Mouse (Mus musculus) kidney, embryonic 14.5 days (tissue): ENCODE measurements around the gene Wdr5. TPM values are rescaled to one million over a fixed set of nuclear protein-coding genes. Genes with fewer than 3 reads are reported as not detected.

Experiments used
- ATAC-seq: fragments of 200-750 bp; cut with Nextera tagmentation; 2 replicates; pipeline ENCODE4 v1.8.0; 2017; ENCODE audit warnings: moderate number of reproducible peaks, mild to moderate bottlenecking, moderate TSS enrichment, moderate library complexity; ENCODE audit not compliant: low FRiP score, low TSS enrichment
- H3K27ac ChIP-seq: fragments of 300-500 bp; sonication (generic); 2 replicates; pipeline ENCODE4 v1.5.1; 2014; ENCODE audit warnings: low read depth, mild to moderate bottlenecking, low read length, moderate library complexity, mixed read lengths
- H3K27me3 ChIP-seq: fragments of 300-500 bp; sonication (generic); 2 replicates; pipeline ENCODE4 v1.6.1; 2014; ENCODE audit warnings: mild to moderate bottlenecking, low read length; ENCODE audit not compliant: control insufficient read depth, insufficient read depth
- H3K36me3 ChIP-seq: fragments of 300-500 bp; sonication (generic); 2 replicates; pipeline ENCODE4 v1.6.1; 2014; ENCODE audit warnings: low read length, mixed read lengths; ENCODE audit not compliant: control insufficient read depth, insufficient read depth
- H3K4me1 ChIP-seq: fragments of 300-500 bp; sonication (generic); 2 replicates; pipeline ENCODE4 v1.6.1; 2014; ENCODE audit warnings: low read length, mixed read lengths; ENCODE audit not compliant: control insufficient read depth, insufficient read depth
- H3K4me2 ChIP-seq: fragments of 300-500 bp; sonication (generic); replicated peaks from 2 replicates; pipeline ENCODE4 v1.6.1; 2014; ENCODE audit warnings: low read depth, mild to moderate bottlenecking, low read length
- H3K4me3 ChIP-seq: fragments of 300-500 bp; sonication (generic); 2 replicates; pipeline ENCODE4 v1.5.1; 2014; ENCODE audit warnings: mild to moderate bottlenecking, low read length
- H3K9ac ChIP-seq: fragments of 300-500 bp; sonication (generic); 2 replicates; pipeline ENCODE4 v1.6.1; 2014; ENCODE audit warnings: low read depth, mild to moderate bottlenecking, low read length, moderate library complexity
- H3K9me3 ChIP-seq: fragments of 300-500 bp; sonication (generic); 2 replicates; pipeline ENCODE4 v1.6.1; 2016; ENCODE audit warnings: low read length; ENCODE audit not compliant: control insufficient read depth
- WGBS: fragments of 180-500 bp; shearing (Covaris S2); extraction: QIAGEN DNeasy Blood & Tissue Kit; methylation state at CpG from one replicate; pipeline ENCODE4 v1.1.7; 2014; 5-methylcytosine and 5-hydroxymethylcytosine counted together
- polyA plus RNA-seq: library from polyadenylated mRNA; unstranded; fragments of >200 nt; fragmentation: Nextera tagmentation; extraction: Ambion mirVana; gene quantifications from 2 replicates; pipeline ENCODE4 v1.2.1, GENCODE M21; 2014

The Wdr5 gene
- polyA plus RNA-seq, 1 experiment from 2014 or later = 73.5 TPM

- H3K9me3 ChIP-seq = no peaks in the 10 kb centered on the region
- H3K36me3 ChIP-seq = no peaks in the 10 kb centered on the region
- WGBS = 58% methylated on average over 18 of the region's 18 CpGs
- no peak overlapping the region; the same call in 1 of the 2 replicates for H3K9ac ChIP-seq
- no peak overlapping the region for H3K27ac ChIP-seq
- peaks cover 8% of the 10 kb centered on the region; the same call in 1 of the 2 replicates for H3K4me1 ChIP-seq
- H3K4me2 ChIP-seq = no peak overlapping the region
- H3K4me3 ChIP-seq = no peak overlapping the region
- H3K27me3 ChIP-seq = no peaks in the 10 kb centered on the region
- no peak for ATAC-seq
Measured at GRCm38 (mm10) chr2:27572928-27573627, 58.1 kb downstream of the Wdr5 start.

DNA sequence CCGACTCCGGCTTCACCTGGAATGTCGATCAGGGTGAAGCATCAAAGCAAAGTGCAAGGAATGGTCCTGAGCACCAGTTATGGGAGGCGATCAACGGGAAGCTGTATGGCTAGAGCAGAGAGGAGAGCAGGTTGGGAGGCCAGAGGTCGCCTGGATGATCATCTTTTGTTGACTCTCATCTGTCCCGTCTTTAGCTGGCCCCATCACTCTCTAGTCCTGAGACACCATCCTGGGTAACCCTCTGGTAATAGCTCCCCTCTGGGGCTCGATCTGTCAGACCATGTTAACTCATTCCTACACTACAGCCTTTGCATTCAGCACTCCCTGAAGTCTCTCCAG is 58.6 kb downstream of the Wdr5 start:
- no peak overlapping the region for H3K4me2 ChIP-seq
- no peaks in the 10 kb centered on the region for H3K27me3 ChIP-seq
- no peak overlapping the region for H3K4me3 ChIP-seq
- no peak overlapping the region for H3K27ac ChIP-seq
- peaks cover 8% of the 10 kb centered on the region; the same call in 1 of the 2 replicates for H3K4me1 ChIP-seq
- no peaks in the 10 kb centered on the region for H3K36me3 ChIP-seq
- H3K9me3 ChIP-seq = no peaks in the 10 kb centered on the region
- WGBS = 75% methylated on average over 8 of the region's 8 CpGs
- ATAC-seq = no peak
- no peak overlapping the region; the same call in 1 of the 2 replicates for H3K9ac ChIP-seq

DNA sequence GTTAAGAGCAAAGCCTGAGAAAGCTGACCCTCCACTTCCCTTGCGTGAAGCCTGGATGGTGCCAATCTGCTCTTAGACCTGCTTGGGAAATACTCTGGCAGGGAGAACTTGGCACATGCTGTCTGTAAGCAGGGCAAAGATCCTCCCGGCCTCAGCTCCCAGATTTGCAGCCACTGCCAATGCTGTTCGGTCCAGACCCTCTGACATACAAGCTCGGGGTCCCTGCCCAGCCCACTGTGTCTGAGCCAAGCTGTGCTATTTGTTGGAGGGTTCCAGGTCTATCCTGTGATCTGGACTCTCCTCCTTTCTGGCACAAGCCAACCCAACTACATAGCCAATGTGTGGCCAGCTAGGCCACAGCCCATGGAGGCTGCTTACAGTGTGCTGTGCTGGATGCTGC is 61.5 kb downstream of the Wdr5 start:
- ATAC-seq = no peak
- WGBS = 89% methylated on average over 4 of the region's 4 CpGs
- H3K9me3 ChIP-seq = no peaks in the 10 kb centered on the region

DNA sequence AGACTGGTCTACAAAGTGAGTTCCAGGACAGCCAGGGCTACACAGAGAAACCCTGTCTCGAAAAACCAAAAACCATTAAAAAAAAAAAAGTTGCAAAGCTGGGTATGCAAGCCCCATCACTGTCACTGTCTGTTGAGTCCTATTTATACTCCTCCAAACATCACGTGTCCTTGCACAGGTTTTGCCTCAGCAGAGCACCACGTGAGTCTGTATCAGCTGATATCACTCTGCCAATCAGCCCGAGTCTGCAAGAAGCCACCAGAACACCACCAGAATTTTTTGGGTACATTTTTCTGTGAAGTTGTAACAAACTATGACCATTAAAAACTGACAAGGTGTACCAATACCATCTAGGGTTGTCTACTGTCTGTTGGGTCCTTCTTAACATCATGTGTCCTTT is 63.6 kb downstream of the Wdr5 start:
- 88% methylated on average over 4 of the region's 4 CpGs for WGBS
- no peak for ATAC-seq
- Histone ChIP-seq H3K4me1 (no peaks in the 10 kb centered on the region), H3K9ac (no peak overlapping the region), H3K36me3 (no peaks in the 10 kb centered on the region), H3K4me3 (no peak overlapping the region), H3K4me2 (no peak overlapping the region), H3K27ac (no peak overlapping the region), H3K9me3 (no peaks in the 10 kb centered on the region), H3K27me3 (no peaks in the 10 kb centered on the region)

More for the DNA sequence above, 61.5 kb downstream of the Wdr5 start:
- no peak overlapping the region for H3K27ac ChIP-seq
- no peak overlapping the region for H3K4me2 ChIP-seq
- no peaks in the 10 kb centered on the region for H3K27me3 ChIP-seq
- no peak overlapping the region for H3K9ac ChIP-seq
- H3K4me1 ChIP-seq = peaks cover 8% of the 10 kb centered on the region; the same call in 1 of the 2 replicates
- no peaks in the 10 kb centered on the region for H3K36me3 ChIP-seq
- no peak overlapping the region for H3K4me3 ChIP-seq

- H3K9me3 ChIP-seq = no peaks in the 10 kb centered on the region
- H3K27ac ChIP-seq = no peak overlapping the region
- WGBS = 25% methylated on average over 11 of the region's 11 CpGs
- no peak overlapping the region for H3K9ac ChIP-seq
- H3K27me3 ChIP-seq = no peaks in the 10 kb centered on the region
- no peak for ATAC-seq
- H3K36me3 ChIP-seq = no peaks in the 10 kb centered on the region
- H3K4me1 ChIP-seq = no peaks in the 10 kb centered on the region
- H3K4me2 ChIP-seq = no peak overlapping the region
- H3K4me3 ChIP-seq = no peak overlapping the region
Measured at GRCm38 (mm10) chr2:27582112-27582511, 67.2 kb downstream of the Wdr5 start.

- Histone ChIP-seq H3K4me1 (no peaks in the 10 kb centered on the region), H3K9me3 (no peaks in the 10 kb centered on the region), H3K9ac (no peak overlapping the region), H3K4me2 (no peak overlapping the region), H3K4me3 (no peak overlapping the region), H3K36me3 (no peaks in the 10 kb centered on the region), H3K27ac (no peak overlapping the region), H3K27me3 (no peaks in the 10 kb centered on the region)
- no peak for ATAC-seq
- WGBS = 90% methylated on average over 2 of the region's 2 CpGs
Measured at GRCm38 (mm10) chr2:27583019-27583418, 68.1 kb downstream of the Wdr5 start.

DNA sequence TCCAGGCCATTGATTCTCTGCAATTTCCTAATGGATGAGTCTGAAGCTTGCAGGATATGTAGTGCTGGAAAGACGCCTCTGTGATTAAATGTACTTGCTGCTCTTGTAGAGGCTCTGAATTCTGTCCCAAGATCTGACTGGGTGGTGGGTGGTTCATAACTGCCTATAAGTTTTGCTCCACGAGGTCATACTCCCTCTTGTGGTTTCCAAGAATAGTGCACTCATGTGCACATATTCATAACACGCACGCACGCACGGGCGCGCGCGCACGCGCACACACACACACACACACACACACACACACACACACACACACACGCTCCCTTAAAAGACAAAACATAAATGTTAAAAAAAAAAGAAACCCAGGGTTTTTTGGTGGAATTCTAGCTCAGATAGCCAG is 69.6 kb downstream of the Wdr5 start:
- Histone ChIP-seq H3K27ac (no peak overlapping the region), H3K4me2 (no peak overlapping the region), H3K36me3 (no peaks in the 10 kb centered on the region), H3K4me3 (no peak overlapping the region), H3K9ac (no peak overlapping the region), H3K9me3 (no peaks in the 10 kb centered on the region), H3K27me3 (no peaks in the 10 kb centered on the region), H3K4me1 (no peaks in the 10 kb centered on the region)
- ATAC-seq = no peak
- WGBS = 94% methylated on average over 13 of the region's 13 CpGs

Other genes starting within 250 kb of the Wdr5 start
- gene Vav2, start 88.1 kb upstream of the Wdr5 start, polyA plus RNA-seq = 6.3 and 8.2 TPM in 2 replicates
- 10.4 and 12.0 TPM in 2 replicates for gene Brd3os, start 72.8 kb upstream of the Wdr5 start, polyA plus RNA-seq
- 134 and 147 TPM in 2 replicates for gene Brd3, start 7.5 kb upstream of the Wdr5 start, polyA plus RNA-seq
- gene Rxra, start 161.3 kb downstream of the Wdr5 start, polyA plus RNA-seq = 5.9 and 6.2 TPM in 2 replicates